12 mouse cellular contexts compared by ENCODE assay signal in the genomic region with DNA sequence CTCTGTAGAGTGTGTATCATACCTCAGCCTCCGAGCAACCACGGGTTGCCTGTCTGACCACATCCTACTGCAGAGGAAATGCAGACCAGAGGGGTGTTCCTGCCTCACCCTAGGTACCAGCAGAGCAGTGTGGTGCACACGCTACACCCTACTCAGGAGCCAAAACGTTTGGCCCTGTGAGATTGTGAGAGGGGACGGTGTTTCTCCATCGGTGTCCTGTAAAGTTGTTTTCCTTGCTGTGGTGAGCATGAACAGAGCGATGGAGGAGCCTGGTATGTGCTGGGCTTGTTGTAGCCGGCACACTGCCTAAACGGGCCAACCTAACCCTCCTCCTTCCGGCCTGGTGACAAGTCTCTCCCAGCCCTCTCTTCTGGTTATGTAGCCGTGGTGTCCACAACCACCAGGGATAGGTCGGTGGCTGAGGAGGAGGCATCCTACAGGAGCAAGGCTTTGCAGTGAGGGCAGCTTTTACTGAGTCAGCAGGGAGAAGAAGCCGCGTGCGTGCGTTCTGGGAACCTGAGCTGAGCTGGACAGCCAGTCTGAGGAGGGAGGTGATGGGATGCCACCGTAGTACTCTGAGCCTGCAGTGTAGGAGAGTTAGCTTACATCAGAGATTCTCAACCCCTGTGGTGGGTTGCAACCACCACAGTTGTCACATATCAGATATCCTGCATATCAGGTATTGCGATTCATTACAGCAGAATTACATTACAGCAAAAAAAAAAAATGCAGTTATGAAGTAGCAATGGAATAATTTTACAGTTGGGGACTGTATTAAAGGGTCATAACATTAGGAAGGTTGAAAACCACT.
DNase-seq lines count a peak whose midpoint lies in the region; ATAC-seq lines count a peak whose summit lies in the region.
"Had no signal": no experiment of that assay in that cellular context is flagged by ENCODE, and none has a peak within 500 bp of the region (broad histone marks: within the 10 kb centered on the region; RNA-seq: fewer than 3 reads in every experiment).

No protein-coding gene starts in this region.

- no peaks in the 10 kb centered on the region for H3K36me3 ChIP-seq in midbrain, embryonic 16.5 days (ENCODE audit: control insufficient read depth, insufficient read depth, low read length)
- H3K36me3 ChIP-seq: heart, embryonic 13.5 days had no signal

- no peaks in the 10 kb centered on the region for H3K27me3 ChIP-seq in midbrain, embryonic 16.5 days (ENCODE audit: control insufficient read depth, insufficient read depth, low read depth, low read length)
- H3K27me3 ChIP-seq: heart, embryonic 13.5 days; liver, embryonic 13.5 days had no signal

- no peaks in the 10 kb centered on the region for H3K9me3 ChIP-seq in midbrain, embryonic 16.5 days (replicated peaks; ENCODE audit: control insufficient read depth, low read length, poor library complexity, severe bottlenecking)
- H3K9me3 ChIP-seq: heart, embryonic 13.5 days; liver, embryonic 13.5 days had no signal

- no peaks in the 10 kb centered on the region for H3K4me1 ChIP-seq in midbrain, embryonic 16.5 days (ENCODE audit: control insufficient read depth, insufficient read depth, low read length)

- peak; percentile 89 for DNase-seq in 416B (ENCODE audit: low read depth)
- peak; percentile 72 for DNase-seq in CD4-positive, CD25-positive, alpha-beta regulatory T cell, adult 2 months (ENCODE audit: low read depth, low spot score)
- DNase-seq in induced T-regulatory cell, adult 2 months (ENCODE audit: low read depth) = peak; percentile 82
- peak; percentile 25 to 32 for DNase-seq in spleen, adult 18-20 months
- DNase-seq in layer of hippocampus, adult 9-11 months = no peak
- no peak for DNase-seq in right cerebral cortex, adult 2 months (ENCODE audit: low spot score in 2 of 2)
- DNase-seq: kidney, adult 8-10 months; liver, embryonic 13.5 days had no signal

- no peak overlapping the region for H3K4me2 ChIP-seq in midbrain, embryonic 16.5 days (ENCODE audit: low read length)
- H3K4me2 ChIP-seq: heart, embryonic 13.5 days; liver, embryonic 13.5 days; midbrain, embryonic 11.5 days had no signal

- no peak overlapping the region for H3K9ac ChIP-seq in midbrain, embryonic 16.5 days (ENCODE audit: low read depth, low read length)
- H3K9ac ChIP-seq: heart, embryonic 13.5 days; liver, embryonic 13.5 days had no signal

- WGBS in midbrain, embryonic 16.5 days = 72% methylated on average over 18 of the region's 18 CpGs

- H3K27ac ChIP-seq in midbrain, embryonic 16.5 days (ENCODE audit: low read length) = no peak overlapping the region
- H3K27ac ChIP-seq: heart, embryonic 13.5 days; left cerebral cortex, adult 2 months; liver, embryonic 13.5 days had no signal

- H3K4me3 ChIP-seq in midbrain, embryonic 16.5 days (ENCODE audit: low read depth, low read length) = no peak overlapping the region
- H3K4me3 ChIP-seq: heart, embryonic 13.5 days; left cerebral cortex, adult 2 months; liver, embryonic 13.5 days had no signal

- ATAC-seq in midbrain, embryonic 16.5 days = no peak

Comparison
In these comparisons a context has a peak if more than half of its experiments do, and no peak if none do; other contexts are left out.
1. DNase-seq: peak in 416B (single experiment), CD4-positive, CD25-positive, alpha-beta regulatory T cell, adult 2 months (single experiment), induced T-regulatory cell, adult 2 months (single experiment) and spleen, adult 18-20 months (2 of 2); none in layer of hippocampus, adult 9-11 months (single experiment) and right cerebral cortex, adult 2 months (0 of 2).